Mouse (Mus musculus) brown adipose tissue, adult 24 weeks (tissue): ENCODE results near the gene Cplx2. TPM values are rescaled to one million over a fixed set of nuclear protein-coding genes. Genes with fewer than 3 reads are reported as not detected.

Experiments used
- H3K27ac ChIP-seq: fragments of 200-500 bp; replicated peaks from 2 replicates; pipeline ENCODE4 v1.5.1; 2012; ENCODE audit warnings: low read depth, mild to moderate bottlenecking, low read length
- H3K4me1 ChIP-seq: fragments of 200-500 bp; 2 replicates; pipeline ENCODE4 v1.6.1; 2012; ENCODE audit warnings: low read length, mixed read lengths; ENCODE audit not compliant: control insufficient read depth, insufficient read depth, insufficient read length
- H3K4me3 ChIP-seq: fragments of 200-500 bp; 2 replicates; pipeline ENCODE4 v1.5.1; 2012; ENCODE audit warnings: low read depth, mild to moderate bottlenecking, low read length, moderate library complexity; ENCODE audit not compliant: insufficient read depth
- polyA plus RNA-seq: library from polyadenylated mRNA; stranded (reverse); fragments of >200 nt; gene quantifications from 2 replicates; pipeline ENCODE4 v1.2.4, GENCODE M21; 2012; ENCODE audit not compliant: missing spikeins, insufficient read depth, insufficient read length

The Cplx2 gene
- polyA plus RNA-seq, 1 experiment = 1.4 TPM

DNA sequence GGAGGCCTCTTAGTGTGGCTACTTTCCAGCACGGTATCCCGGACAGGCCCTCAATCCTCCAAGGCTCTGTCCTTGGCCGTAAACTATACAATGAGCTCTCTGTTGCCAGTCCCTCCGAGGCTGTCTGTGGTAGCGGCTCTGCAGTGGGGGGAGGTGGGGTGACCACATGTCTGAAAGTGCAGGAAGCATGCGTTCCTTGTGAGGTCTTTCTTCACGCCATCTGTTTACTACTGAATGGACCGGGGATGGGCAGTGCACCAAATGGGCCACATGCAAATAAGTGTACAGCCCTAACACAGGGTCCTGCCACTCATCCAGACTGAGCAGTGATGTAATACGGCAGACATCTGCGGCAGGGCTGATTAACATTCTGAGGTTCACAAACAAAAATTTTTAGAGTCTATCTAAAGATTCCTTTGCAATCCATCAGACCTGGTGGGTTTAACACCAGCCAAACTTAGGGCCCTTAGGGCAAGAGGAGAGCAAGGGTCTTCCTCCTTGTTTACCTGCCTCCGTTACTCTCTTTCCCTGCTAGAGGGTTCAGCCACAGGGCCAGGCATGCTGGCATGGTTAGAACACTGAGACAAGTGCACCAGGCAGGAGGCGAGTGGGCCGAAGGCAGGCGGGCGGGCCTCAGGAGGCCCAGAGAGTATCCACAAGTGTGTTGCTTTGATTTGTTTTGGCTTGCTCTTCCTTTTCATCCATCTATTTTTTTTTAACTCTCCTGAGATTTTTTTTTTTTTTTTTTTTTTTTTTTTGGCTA, 25.1 kb upstream of the Cplx2 start:
- no peaks in the 10 kb centered on the region for H3K4me1 ChIP-seq
- H3K27ac ChIP-seq = no peak overlapping the region
- no peak overlapping the region for H3K4me3 ChIP-seq

DNA sequence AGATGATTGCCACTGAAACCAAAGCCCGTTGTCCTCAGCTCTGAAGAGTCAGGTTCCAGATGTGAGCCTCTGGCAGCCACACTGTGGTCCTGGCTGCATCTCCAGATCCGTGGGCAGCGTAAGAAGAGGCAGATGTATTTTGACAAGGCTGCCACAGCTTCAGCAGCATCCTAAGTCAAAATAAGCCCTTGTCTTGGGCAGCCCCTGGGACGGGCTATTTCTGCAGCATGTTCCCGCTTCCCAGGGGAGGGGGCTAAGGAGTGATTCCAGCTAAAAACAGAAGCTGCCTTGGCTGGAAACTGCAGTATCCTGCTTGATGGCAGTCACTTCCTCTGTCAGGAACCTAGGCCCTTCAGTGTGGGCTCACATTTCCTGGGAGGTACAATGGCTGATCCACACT, 23.1 kb upstream of the Cplx2 start:
- no peak overlapping the region for H3K4me3 ChIP-seq
- no peaks in the 10 kb centered on the region for H3K4me1 ChIP-seq
- no peak overlapping the region for H3K27ac ChIP-seq

DNA sequence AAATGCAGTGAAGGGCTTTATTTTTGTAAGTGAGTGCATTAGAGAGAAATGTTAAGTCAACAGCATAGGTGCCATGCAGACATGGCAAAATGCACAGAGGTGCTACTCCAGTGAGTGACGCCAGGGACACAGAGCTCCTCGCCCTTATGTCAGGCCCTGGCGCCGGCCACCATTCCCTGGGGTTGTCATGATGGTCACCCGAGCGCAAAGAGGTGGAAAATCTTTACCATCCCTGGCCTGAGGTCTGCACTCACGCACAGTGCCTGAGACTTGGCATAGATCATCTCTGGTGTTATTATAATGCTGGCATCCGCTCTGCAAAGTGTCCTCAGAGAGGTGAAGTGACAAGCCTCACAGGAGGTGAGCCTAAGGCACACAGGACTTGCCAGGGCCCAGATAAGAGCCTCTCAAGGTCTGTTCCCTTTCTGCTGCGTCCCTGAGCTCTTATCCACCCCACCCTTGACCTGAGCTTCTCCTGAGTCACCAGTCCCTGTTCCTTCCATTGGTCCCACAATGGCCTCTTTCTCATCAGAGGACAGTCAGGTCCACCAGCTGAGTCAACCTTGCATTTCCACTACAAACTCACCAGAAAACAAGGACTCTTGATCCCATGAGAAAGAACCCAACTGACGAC, 21.9 kb upstream of the Cplx2 start:
- Histone ChIP-seq H3K4me1 (no peaks in the 10 kb centered on the region), H3K27ac (no peak overlapping the region), H3K4me3 (no peak overlapping the region)

DNA sequence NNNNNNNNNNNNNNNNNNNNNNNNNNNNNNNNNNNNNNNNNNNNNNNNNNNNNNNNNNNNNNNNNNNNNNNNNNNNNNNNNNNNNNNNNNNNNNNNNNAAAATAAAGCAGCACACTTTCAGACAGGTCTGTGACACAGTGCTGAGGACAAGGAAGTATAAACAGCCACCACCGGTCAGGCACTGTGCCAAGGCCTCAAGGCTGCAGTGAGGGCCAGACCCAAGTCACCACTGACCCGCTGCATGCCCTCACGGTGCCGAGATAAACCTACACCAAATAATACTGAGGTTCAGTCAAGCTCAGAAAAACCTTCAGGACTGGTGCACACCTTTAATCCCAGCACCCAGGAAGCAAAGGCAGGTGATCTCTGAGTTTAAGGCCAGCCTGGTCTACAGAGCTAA, 13.7 kb upstream of the Cplx2 start:
- Histone ChIP-seq H3K4me1 (no peaks in the 10 kb centered on the region), H3K27ac (no peak overlapping the region), H3K4me3 (no peak overlapping the region)

DNA sequence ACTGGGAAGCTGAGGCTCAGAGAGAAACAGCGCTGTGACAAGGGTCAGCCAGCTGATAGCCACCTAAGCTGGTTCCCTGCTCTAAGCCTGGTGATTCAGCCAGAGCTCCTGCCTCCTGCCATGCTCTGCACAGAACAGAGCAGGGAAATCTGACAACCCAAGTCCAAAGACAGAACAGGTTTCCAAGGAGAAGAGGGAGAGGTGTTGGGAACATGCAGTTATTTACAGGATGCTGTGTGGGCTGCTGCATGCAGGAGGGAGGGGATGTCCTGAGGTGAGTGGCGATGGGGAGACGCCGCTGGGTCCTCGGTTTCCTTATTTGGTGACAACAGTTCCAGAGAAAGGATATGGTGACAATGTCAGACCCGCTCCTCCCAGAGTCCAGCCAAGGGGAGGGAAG, 12.0 kb upstream of the Cplx2 start:
- no peak overlapping the region for H3K4me3 ChIP-seq
- H3K4me1 ChIP-seq = no peaks in the 10 kb centered on the region
- H3K27ac ChIP-seq = no peak overlapping the region

DNA sequence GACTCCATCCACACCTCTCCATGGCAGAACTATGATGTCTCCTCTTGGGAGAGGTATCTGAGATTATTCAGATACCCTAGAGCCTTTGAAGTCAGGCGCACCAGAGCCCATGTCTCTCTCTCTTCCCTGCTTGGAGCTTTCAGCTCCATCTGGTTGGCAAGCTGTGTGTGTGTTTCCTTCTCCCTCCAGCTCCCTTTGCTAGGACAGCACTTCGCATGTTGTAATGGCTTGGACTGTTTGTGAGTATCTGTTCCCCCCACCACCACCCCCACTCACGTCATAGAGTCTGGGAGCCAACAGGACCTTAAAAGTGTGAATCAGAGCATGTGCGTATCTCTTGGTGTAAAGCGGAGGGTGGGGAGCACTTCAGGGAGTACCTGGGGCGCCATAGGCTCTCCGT, 6.5 kb upstream of the Cplx2 start:
- Histone ChIP-seq H3K27ac (no peak overlapping the region), H3K4me1 (no peaks in the 10 kb centered on the region), H3K4me3 (no peak overlapping the region)

DNA sequence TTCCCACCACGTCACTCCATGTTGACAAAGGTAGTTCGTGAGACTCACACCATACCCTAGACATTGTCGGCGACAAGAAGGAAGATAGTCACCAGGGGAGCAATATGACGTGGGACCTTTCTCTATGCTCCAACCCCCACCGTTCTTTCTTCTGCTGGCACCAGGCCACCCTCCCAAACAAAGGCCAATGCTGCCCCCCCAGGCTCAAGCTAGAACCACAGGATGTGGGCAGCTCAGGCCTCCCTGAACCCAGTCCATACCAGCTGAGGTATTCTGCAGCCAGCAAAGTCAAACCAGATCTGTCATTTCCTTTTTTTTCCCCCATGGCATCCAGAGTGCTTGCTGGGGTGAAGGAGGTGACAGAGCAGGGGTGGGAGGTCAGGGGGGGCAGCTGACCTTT, 3.4 kb upstream of the Cplx2 start:
- no peaks in the 10 kb centered on the region for H3K4me1 ChIP-seq
- H3K27ac ChIP-seq = no peak overlapping the region
- no peak overlapping the region for H3K4me3 ChIP-seq

DNA sequence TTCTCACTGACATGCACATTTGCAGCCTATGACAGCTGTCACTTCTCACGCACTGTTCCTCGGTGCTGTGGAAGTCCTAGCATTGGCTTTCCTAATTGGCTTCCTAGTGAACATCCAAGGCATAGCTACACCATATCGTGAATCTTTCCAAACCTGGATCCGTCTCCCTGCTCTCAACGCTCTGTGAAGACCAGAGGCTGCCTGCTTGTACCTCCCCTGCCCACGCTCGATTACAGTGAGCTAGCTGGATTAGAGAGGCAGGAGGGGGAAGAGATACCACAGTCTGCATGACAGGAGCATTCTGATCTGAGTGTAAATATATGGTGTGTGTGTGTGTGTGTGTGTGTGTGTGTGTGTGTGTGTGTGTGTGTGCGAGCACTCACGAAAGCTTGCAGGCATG, 3.0 kb upstream of the Cplx2 start:
- no peaks in the 10 kb centered on the region for H3K4me1 ChIP-seq
- no peak overlapping the region for H3K27ac ChIP-seq
- H3K4me3 ChIP-seq = no peak overlapping the region

DNA sequence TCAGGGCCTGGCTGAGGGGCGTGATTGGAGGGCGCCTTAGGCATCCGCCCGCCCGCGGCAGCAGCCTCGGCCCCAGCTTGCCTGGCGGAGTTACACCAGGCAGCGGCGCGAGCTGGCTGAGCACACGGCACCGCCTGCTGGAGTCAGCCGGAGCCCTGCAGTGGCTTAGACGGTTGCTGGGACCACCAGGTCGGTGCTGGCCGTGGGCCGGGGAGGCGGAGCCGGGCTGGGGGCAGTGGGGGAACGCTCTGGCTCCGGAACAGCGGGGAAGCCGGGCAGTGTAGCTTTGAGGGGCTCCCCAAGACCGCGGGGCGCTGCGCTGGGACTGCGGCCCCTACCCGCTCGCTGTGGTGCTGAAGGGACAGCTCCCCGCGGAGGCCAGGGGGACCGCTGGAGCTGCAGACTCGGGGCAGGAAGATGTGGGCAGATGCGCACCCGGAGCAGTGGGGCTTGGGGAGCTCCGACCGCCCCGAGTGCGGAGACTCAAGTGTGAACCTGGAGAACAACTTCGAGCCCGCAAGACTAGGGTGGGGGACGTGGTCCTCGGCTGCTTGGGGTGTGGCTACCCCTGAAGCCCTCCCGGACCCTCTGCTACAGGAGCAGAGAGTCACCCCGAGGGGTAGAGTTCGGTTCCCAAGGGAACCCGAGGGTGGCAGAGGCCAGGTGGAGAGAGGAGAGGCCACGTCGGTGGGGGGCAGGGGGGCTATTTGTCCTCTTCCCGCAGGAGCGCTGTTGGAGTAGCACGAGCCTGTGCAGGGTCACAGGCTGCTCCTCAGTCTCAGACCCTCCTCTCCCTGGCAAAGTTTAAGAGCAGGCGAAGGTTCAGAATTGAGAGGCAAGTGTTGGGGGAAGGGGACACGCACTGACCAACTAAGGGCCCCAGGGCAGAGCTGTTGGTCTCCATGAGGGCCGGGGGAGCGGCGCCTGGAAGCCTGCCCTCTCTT, 510 bp downstream of the Cplx2 start:
- H3K27ac ChIP-seq = no peak overlapping the region
- no peak overlapping the region for H3K4me3 ChIP-seq
- H3K4me1 ChIP-seq = no peaks in the 10 kb centered on the region

DNA sequence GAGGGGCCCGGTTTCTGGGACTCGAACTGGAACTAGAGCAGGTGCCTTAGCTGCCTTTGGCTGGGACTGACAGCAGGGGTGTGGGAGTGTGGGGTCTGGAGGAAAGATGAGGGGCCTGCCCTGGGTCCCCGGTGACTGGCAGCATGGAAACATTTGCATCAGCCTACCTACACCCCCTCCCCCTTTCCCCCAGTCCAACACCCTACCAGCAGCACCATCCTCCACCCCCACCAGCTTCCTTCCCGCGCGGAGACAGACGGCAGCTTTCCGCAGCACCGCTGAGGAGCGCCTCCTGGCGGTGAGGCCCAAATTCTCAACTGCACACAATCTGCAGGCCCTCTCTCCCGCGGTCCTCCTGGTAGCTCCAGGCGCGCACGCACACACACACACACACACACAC, 1.5 kb downstream of the Cplx2 start:
- no peak overlapping the region for H3K27ac ChIP-seq
- no peak overlapping the region for H3K4me3 ChIP-seq
- H3K4me1 ChIP-seq = no peaks in the 10 kb centered on the region

DNA sequence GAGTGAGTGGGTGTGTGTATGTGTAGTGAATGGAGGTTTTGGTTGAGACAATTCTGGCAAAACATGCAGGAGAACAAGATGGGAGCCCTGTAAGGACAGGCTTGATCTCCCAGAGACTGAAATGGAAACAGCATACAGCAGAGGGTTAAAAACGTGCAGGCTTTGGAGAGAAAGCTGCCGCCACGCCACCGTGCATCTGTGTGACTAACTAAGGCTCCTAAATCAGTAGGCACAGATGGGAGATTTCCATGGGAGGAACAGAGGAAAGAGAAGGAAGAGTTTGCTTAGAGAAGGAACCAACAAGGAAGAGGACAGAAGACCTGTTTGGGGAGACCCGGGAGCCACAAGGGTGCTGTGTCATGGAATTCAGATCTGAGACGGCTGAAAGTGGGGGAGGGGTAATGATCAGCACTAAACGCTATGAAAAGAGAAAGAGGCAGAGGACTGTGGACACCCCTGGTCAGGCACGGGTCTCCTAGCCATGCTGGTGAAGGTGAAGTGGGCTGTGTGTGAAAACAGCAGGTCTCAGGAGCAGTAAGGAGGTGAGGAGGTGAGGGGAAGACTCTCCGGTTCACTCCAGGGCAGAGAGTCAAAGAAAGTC, 3.1 kb downstream of the Cplx2 start:
- H3K4me3 ChIP-seq = no peak overlapping the region
- no peak overlapping the region for H3K27ac ChIP-seq
- H3K4me1 ChIP-seq = no peaks in the 10 kb centered on the region

DNA sequence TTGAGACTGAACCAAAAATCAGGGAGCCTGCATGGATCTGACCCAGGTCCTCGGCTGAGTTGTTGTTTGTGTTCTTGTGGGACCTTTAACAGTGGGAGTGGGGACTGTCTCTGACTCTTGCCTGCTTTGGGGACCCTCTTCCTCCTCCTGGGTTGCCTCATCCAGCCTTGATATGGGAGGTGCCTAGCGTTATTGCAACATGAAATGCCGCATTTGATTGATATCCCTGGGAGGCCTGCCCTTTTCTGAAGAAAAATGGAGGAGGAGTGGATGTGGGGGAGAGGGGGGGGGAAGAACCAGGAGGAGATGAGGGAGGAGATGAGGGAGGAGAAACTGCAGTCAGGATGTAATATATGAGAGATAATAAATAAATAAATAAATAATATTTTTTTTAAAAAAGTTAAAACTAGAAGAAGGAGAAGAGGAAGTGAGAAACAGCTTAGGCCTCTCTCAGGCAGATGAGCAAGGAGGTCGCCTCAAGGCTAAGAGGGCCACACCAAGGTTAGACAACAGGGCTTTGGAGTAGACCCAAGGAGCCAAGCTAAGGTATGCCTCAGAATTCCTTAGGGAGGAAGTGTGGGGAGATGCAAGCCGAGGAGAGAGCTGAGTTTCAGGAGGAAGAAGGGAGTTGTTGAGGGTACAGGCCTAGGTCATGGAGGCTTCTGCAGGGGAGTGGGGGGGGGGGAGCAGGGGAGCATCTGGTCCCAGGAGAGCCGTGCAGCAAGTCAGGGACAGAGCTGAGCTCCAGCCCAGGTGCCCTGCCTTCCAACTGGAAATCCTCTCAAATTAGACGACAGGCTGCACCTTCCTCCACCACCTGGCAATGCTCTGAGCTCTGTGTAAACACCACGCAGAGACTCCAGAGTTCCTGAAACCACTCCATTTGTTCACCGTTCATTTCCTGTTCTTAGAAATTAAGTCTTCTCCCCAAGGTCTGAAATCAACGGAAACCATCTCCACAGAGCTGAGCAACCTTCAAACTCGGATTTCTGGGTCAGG, 4.6 kb downstream of the Cplx2 start:
- Histone ChIP-seq H3K4me3 (no peak overlapping the region), H3K27ac (no peak overlapping the region), H3K4me1 (no peaks in the 10 kb centered on the region)

DNA sequence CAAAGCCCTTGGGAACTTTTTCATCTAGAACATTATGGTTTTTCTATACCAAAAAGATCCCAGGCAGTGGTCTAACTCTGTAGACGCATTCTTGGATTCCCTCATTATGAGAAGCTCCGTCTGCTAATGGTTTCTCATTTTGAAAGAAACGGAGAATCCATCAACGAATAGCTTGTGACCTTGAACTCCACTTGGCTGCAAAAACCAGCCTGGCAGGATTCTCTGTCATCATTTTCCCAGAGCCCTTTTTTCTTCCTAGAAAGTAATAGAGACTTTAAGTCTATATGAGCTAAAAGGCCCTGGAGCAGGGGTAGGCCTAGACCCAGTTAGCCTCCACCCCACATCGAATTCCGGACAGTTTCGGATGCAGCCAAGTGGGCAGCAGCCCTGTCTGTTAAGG, 5.6 kb downstream of the Cplx2 start:
- Histone ChIP-seq H3K27ac (no peak overlapping the region), H3K4me3 (no peak overlapping the region), H3K4me1 (no peaks in the 10 kb centered on the region)

DNA sequence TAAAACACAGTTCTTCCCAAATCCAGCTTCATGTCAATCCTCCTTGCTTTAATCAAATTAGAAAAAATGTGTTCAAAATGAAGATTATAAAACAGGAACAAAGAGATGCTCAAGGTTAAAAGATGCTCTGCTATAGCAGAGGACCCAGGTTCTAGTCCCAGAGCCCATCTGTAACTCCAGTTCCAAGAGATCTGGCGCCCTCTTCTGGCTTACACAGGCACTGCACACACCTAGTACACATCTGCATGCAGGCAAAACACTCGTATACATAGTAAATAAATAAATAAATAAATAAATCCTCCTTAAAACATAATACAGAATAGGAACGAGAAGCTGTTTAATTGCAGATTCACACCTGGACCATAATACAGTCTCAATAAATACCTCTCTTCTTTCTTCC, 6.9 kb downstream of the Cplx2 start:
- H3K4me1 ChIP-seq = no peaks in the 10 kb centered on the region
- H3K27ac ChIP-seq = no peak overlapping the region
- no peak overlapping the region for H3K4me3 ChIP-seq
